Mouse (Mus musculus): ENCODE results near the gene Gm732. TPM values are rescaled to one million over a fixed set of nuclear protein-coding genes. Genes with fewer than 3 reads are reported as not detected.

Gene Gm732
- not detected in 2 replicates for polyA plus RNA-seq (2012; ENCODE audit: insufficient read depth, insufficient read length, missing spikeins)

DNA sequence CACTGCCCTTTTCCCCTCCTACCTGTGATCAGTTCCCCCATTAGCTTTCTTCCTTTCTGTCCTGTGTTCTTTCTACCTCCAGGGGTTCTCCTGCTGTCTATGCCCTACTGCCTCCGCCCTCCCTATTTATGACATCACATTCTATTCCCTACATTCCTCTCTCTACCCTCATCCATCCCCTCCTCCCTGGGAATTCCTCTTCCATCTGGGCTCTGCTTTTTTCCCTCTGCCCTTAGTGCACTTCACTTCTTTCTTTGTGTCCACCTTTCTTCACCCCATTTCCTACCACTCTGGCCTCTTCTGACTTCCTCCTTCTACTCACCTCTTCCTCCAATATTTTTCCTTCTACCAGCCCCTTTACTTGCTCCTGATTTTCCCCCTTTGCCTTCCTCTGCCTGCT, at the start of gene Gm732:
Gene Gm732 (minus strand): TSS at position 101 of the 400 bp plus-strand sequence.
- Histone ChIP-seq H3K27ac (ENCODE audit: insufficient read depth, low read depth, low read length) (no peak within 1 kb of the TSS), H3K4me1 (ENCODE audit: control insufficient read depth, insufficient read depth, low read length) (no peaks in the 10 kb centered on the region), H3K4me3 (ENCODE audit: insufficient read depth, low read length) (no peak within 1 kb of the TSS)
- TF ChIP-seq CTCF (IDR thresholded peaks at IDR 0.05; ENCODE audit: low read depth, low read length) (no peak), POLR2A (IDR thresholded peaks at IDR 0.05; ENCODE audit: borderline replicate concordance, low read depth, low read length) (no peak)

Other genes starting within 250 kb of the Gm732 start
- not detected in 2 replicates for gene Tent5d, start 155.9 kb downstream of the Gm732 start, polyA plus RNA-seq (2012; ENCODE audit: insufficient read depth, insufficient read length, missing spikeins)
- 9.0 and 10.6 TPM in 2 replicates for gene 2610002M06Rik, start 132.1 kb downstream of the Gm732 start, polyA plus RNA-seq (2012; ENCODE audit: insufficient read depth, insufficient read length, missing spikeins)

Data from bone marrow macrophage, adult 2 months (primary cell).